ENCODE assay signal across 31 mouse cellular contexts in the genomic region with DNA sequence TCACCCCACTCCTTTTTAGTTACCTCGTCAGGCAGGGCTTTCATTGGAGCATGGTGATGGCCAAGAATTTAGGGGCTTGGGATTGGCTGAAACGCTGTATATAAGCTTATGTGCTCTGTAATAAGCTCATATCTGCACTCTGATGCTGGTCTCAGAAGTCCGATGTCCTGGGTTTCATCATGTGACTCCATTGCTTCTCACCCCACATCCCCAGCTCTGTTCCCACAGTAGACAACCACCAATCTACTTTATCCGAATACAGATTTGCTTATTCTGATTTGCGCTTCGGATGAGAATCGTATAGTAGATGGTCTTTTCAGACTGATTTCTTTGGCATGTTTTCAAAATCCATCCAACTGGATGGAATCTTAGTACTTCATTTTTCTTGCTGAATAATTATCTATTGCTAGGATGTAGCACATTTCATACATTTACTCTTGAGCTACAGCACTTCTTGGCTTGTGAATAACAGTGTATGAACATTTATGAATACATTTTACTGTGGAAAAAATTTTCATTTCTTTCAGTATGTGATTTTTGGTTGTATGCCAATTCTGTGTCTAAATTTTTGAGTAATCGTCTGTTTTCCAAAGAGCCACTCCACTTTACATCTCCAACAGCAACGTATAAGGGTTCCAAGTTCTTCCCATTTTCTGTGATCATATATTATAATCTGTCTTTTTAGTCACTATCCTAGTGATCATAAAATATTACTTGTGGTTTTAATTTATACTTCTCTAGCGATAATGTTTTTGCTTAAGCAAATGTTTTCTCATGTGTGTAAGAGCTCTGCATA.
A peak's percentile ranks its signal among the peaks of the same experiment; 100 is the strongest.
DNase-seq lines count a peak whose midpoint lies in the region; ATAC-seq and TF ChIP-seq lines count a peak whose summit lies in the region.
"Had no signal": no experiment of that assay in that cellular context is flagged by ENCODE, and none has a peak within 500 bp of the region (broad histone marks: within the 10 kb centered on the region; RNA-seq: fewer than 3 reads in every experiment).

No protein-coding gene starts in this region.

- H3K9me3 ChIP-seq in forebrain, embryonic 15.5 days, result no peaks in the 10 kb centered on the region
- no peaks in the 10 kb centered on the region for H3K9me3 ChIP-seq in forebrain, embryonic 12.5 days
- no peaks in the 10 kb centered on the region for H3K9me3 ChIP-seq in lung, embryonic 14.5 days (ENCODE audit: low read depth, low read length)
- no peaks in the 10 kb centered on the region for H3K9me3 ChIP-seq in lung, postnatal 0 days (ENCODE audit: low read length)
- H3K9me3 ChIP-seq in midbrain, postnatal 0 days (ENCODE audit: low read length), result no peaks in the 10 kb centered on the region
- H3K9me3 ChIP-seq: embryonic facial prominence, embryonic 12.5 days; heart, embryonic 10.5 days; heart, embryonic 15.5 days; hindbrain, embryonic 12.5 days; limb, embryonic 13.5 days; liver, embryonic 12.5 days; midbrain, embryonic 12.5 days; neural tube, embryonic 13.5 days had no signal

- 82% methylated on average over 10 of the region's 10 CpGs for WGBS in forebrain, embryonic 15.5 days
- WGBS in forebrain, embryonic 12.5 days, result 93% methylated on average over 10 of the region's 10 CpGs
- 52% methylated on average over 10 of the region's 10 CpGs for WGBS in lung, embryonic 14.5 days
- 63% methylated on average over 10 of the region's 10 CpGs for WGBS in lung, postnatal 0 days
- WGBS in midbrain, postnatal 0 days, result 89% methylated on average over 10 of the region's 10 CpGs

- TF ChIP-seq EP300 in lung, postnatal 0 days (IDR thresholded peaks at IDR 0.05), result no peak

- H3K36me3 ChIP-seq in forebrain, embryonic 15.5 days, result no peaks in the 10 kb centered on the region
- no peaks in the 10 kb centered on the region for H3K36me3 ChIP-seq in forebrain, embryonic 12.5 days (replicated peaks)
- H3K36me3 ChIP-seq in lung, embryonic 14.5 days (ENCODE audit: insufficient read depth), result no peaks in the 10 kb centered on the region
- H3K36me3 ChIP-seq in lung, postnatal 0 days (ENCODE audit: insufficient read depth, low read length), result no peaks in the 10 kb centered on the region
- no peaks in the 10 kb centered on the region for H3K36me3 ChIP-seq in midbrain, postnatal 0 days (ENCODE audit: insufficient read depth, low read length)
- H3K36me3 ChIP-seq: embryonic facial prominence, embryonic 12.5 days; heart, embryonic 10.5 days; heart, embryonic 15.5 days; hindbrain, embryonic 12.5 days; limb, embryonic 13.5 days; liver, embryonic 12.5 days; midbrain, embryonic 12.5 days; neural tube, embryonic 13.5 days had no signal

- peak overlapping the region; percentile 37; the same call in 1 of the 2 replicates for H3K27ac ChIP-seq in forebrain, embryonic 15.5 days (replicated peaks)
- no peak overlapping the region for H3K27ac ChIP-seq in forebrain, embryonic 12.5 days
- H3K27ac ChIP-seq in lung, embryonic 14.5 days (ENCODE audit: low read depth), result no peak overlapping the region
- no peak overlapping the region for H3K27ac ChIP-seq in lung, postnatal 0 days (ENCODE audit: low read length)
- no peak overlapping the region for H3K27ac ChIP-seq in midbrain, postnatal 0 days (ENCODE audit: low read depth, low read length)
- H3K27ac ChIP-seq: embryonic facial prominence, embryonic 12.5 days; heart, embryonic 10.5 days; heart, embryonic 15.5 days; hindbrain, embryonic 12.5 days; left cerebral cortex, adult 2 months; limb, embryonic 13.5 days; liver, embryonic 12.5 days; midbrain, embryonic 12.5 days; neural tube, embryonic 13.5 days had no signal

- H3K4me2 ChIP-seq in forebrain, embryonic 15.5 days (replicated peaks), result no peak overlapping the region
- H3K4me2 ChIP-seq in forebrain, embryonic 12.5 days, result no peak overlapping the region
- no peak overlapping the region for H3K4me2 ChIP-seq in lung, embryonic 14.5 days
- no peak overlapping the region for H3K4me2 ChIP-seq in lung, postnatal 0 days (replicated peaks; ENCODE audit: low read depth, low read length)
- no peak overlapping the region for H3K4me2 ChIP-seq in midbrain, postnatal 0 days (ENCODE audit: low read depth, low read length, poor library complexity, severe bottlenecking)
- H3K4me2 ChIP-seq: embryonic facial prominence, embryonic 12.5 days; heart, embryonic 15.5 days; hindbrain, embryonic 12.5 days; limb, embryonic 13.5 days; liver, embryonic 12.5 days; midbrain, embryonic 12.5 days; neural tube, embryonic 13.5 days had no signal

- H3K4me1 ChIP-seq in forebrain, embryonic 15.5 days, result no peaks in the 10 kb centered on the region
- H3K4me1 ChIP-seq in forebrain, embryonic 12.5 days, result no peaks in the 10 kb centered on the region
- no peaks in the 10 kb centered on the region for H3K4me1 ChIP-seq in lung, embryonic 14.5 days (ENCODE audit: insufficient read depth)
- H3K4me1 ChIP-seq in lung, postnatal 0 days (ENCODE audit: insufficient read depth, low read depth, low read length), result no peaks in the 10 kb centered on the region
- H3K4me1 ChIP-seq in midbrain, postnatal 0 days (ENCODE audit: insufficient read depth, low read length), result no peaks in the 10 kb centered on the region
- H3K4me1 ChIP-seq: embryonic facial prominence, embryonic 12.5 days; heart, embryonic 10.5 days; hindbrain, embryonic 12.5 days; limb, embryonic 13.5 days; liver, embryonic 12.5 days; midbrain, embryonic 12.5 days; neural tube, embryonic 13.5 days had no signal

- no peak overlapping the region for H3K9ac ChIP-seq in forebrain, embryonic 15.5 days (replicated peaks)
- H3K9ac ChIP-seq in forebrain, embryonic 12.5 days, result no peak overlapping the region
- H3K9ac ChIP-seq in lung, embryonic 14.5 days, result no peak overlapping the region
- no peak overlapping the region for H3K9ac ChIP-seq in lung, postnatal 0 days (replicated peaks; ENCODE audit: low read depth)
- H3K9ac ChIP-seq in midbrain, postnatal 0 days (replicated peaks; ENCODE audit: low read length, poor library complexity, severe bottlenecking), result no peak overlapping the region
- H3K9ac ChIP-seq: embryonic facial prominence, embryonic 12.5 days; heart, embryonic 15.5 days; hindbrain, embryonic 12.5 days; limb, embryonic 13.5 days; liver, embryonic 12.5 days; liver, postnatal 0 days; midbrain, embryonic 12.5 days; neural tube, embryonic 13.5 days had no signal

- TF ChIP-seq POLR2A in brain, embryonic 14.5 days (IDR thresholded peaks at IDR 0.05; ENCODE audit: borderline replicate concordance, extremely low read depth, insufficient read depth, insufficient read length, poor library complexity, severe bottlenecking), result no peak

- H3K4me3 ChIP-seq in forebrain, embryonic 15.5 days, result no peak overlapping the region
- no peak overlapping the region for H3K4me3 ChIP-seq in forebrain, embryonic 12.5 days (replicated peaks)
- H3K4me3 ChIP-seq in lung, embryonic 14.5 days (ENCODE audit: low read depth, low read length), result no peak overlapping the region
- H3K4me3 ChIP-seq in lung, postnatal 0 days (ENCODE audit: low read depth, low read length), result no peak overlapping the region
- no peak overlapping the region for H3K4me3 ChIP-seq in midbrain, postnatal 0 days (ENCODE audit: low read depth, low read length)
- H3K4me3 ChIP-seq: embryonic facial prominence, embryonic 12.5 days; heart, embryonic 10.5 days; heart, embryonic 15.5 days; hindbrain, embryonic 12.5 days; left cerebral cortex, adult 2 months; limb, embryonic 13.5 days; liver, embryonic 12.5 days; megakaryocyte, embryonic 14.5 days; midbrain, embryonic 12.5 days; neural tube, embryonic 13.5 days had no signal

- no peak for TF ChIP-seq CTCF in lung, embryonic 14.5 days (IDR thresholded peaks at IDR 0.05; ENCODE audit: low read depth)
- no peak for TF ChIP-seq CTCF in lung, postnatal 0 days (IDR thresholded peaks at IDR 0.05)
- TF ChIP-seq CTCF in brain, embryonic 14.5 days (IDR thresholded peaks at IDR 0.05; ENCODE audit: borderline replicate concordance, extremely low read depth, insufficient read depth, insufficient read length), result no peak
- no peak for TF ChIP-seq CTCF in midbrain, postnatal 0 days (IDR thresholded peaks at IDR 0.05)

- H3K27me3 ChIP-seq in forebrain, embryonic 15.5 days, result no peaks in the 10 kb centered on the region
- no peaks in the 10 kb centered on the region for H3K27me3 ChIP-seq in forebrain, embryonic 12.5 days
- H3K27me3 ChIP-seq in lung, embryonic 14.5 days (ENCODE audit: insufficient read depth, low read length), result no peaks in the 10 kb centered on the region
- no peaks in the 10 kb centered on the region for H3K27me3 ChIP-seq in lung, postnatal 0 days (replicated peaks; ENCODE audit: insufficient read depth, low read length)
- no peaks in the 10 kb centered on the region for H3K27me3 ChIP-seq in midbrain, postnatal 0 days (ENCODE audit: insufficient read depth, low read length)
- H3K27me3 ChIP-seq: embryonic facial prominence, embryonic 12.5 days; heart, embryonic 15.5 days; hindbrain, embryonic 12.5 days; limb, embryonic 13.5 days; liver, embryonic 12.5 days; megakaryocyte, embryonic 14.5 days; midbrain, embryonic 12.5 days; neural tube, embryonic 13.5 days had no signal

- DNase-seq in lung, embryonic 14.5 days, result peak; percentile 79
- DNase-seq in lung, postnatal 0 days (ENCODE audit: low spot score), result no peak
- peak; percentile 32 for DNase-seq in brain, embryonic 14.5 days (ENCODE audit: low read depth)
- DNase-seq in midbrain, postnatal 0 days (ENCODE audit: low spot score), result no peak
- no peak for DNase-seq in spleen, adult 18-20 months
- DNase-seq: adrenal gland, adult 2 months; adrenal gland, postnatal 36 days; B cell, adult 2 months; cerebellum, adult 8-10 months; cerebellum, postnatal 36 days; gastrocnemius, postnatal 25 days; heart, adult 11 months; kidney, adult 8-10 months; kidney, postnatal 10 days; liver, postnatal 0 days; lung, postnatal 4 days; thymus, postnatal 4 days had no signal

- ATAC-seq in forebrain, embryonic 15.5 days (replicated peaks), result peak; percentile 80
- no peak for ATAC-seq in forebrain, embryonic 12.5 days (ENCODE audit: low FRiP score)
- peak; percentile 84 for ATAC-seq in lung, embryonic 14.5 days (ENCODE audit: insufficient read depth)
- no peak for ATAC-seq in lung, postnatal 0 days
- ATAC-seq in midbrain, postnatal 0 days (ENCODE audit: low FRiP score), result no peak
- ATAC-seq: activated CD4-positive, CD25-positive, alpha-beta regulatory T cell, adult 4 months; intestine, embryonic 16.5 days; liver, embryonic 12.5 days; liver, postnatal 0 days had no signal

Comparison
In these comparisons a context has a peak if more than half of its experiments do, and no peak if none do; other contexts are left out.
1. ATAC-seq: peak in forebrain, embryonic 15.5 days (single experiment) and lung, embryonic 14.5 days (single experiment); none in forebrain, embryonic 12.5 days (single experiment), lung, postnatal 0 days (single experiment) and midbrain, postnatal 0 days (single experiment).
2. DNase-seq: peak in lung, embryonic 14.5 days (single experiment) and brain, embryonic 14.5 days (single experiment); none in lung, postnatal 0 days (single experiment), midbrain, postnatal 0 days (single experiment) and spleen, adult 18-20 months (0 of 2).